Mouse (Mus musculus): ENCODE measurements around the gene Arl3.

DNA sequence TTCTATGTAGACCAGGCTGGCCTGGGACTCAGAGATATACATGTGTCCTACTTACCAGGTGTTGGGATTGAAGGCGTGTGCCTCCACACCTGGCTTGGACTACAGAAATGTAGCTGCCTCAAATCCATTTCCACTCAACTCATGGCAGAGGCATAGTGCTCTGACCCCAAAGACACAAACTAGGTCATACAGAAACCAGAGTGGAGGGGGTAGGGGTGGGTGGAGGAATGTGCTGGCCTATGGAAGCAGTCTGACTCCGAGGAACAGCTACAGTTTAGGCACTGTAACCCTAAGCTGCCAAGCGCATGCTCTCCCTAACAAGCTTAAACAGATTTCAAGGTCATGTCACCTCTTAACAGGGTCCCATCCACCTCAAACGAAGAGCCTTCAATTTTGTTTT lies 9.4 kb downstream of the Arl3 start:
- TF ChIP-seq GATA1 (IDR thresholded peaks at IDR 0.05; ENCODE audit: borderline replicate concordance, low read length) (no peak), CTCF (IDR thresholded peaks at IDR 0.05; ENCODE audit: low read depth, low read length) (no peak), TAL1 (conservative IDR thresholded peaks at IDR 0.05; ENCODE audit: low read depth, low read length) (no peak)
